Mouse (Mus musculus) intestine, embryonic 14.5 days (tissue): ENCODE results near the gene Zyx. TPM values are rescaled to one million over a fixed set of nuclear protein-coding genes. Genes with fewer than 3 reads are reported as not detected.

Experiments
- ATAC-seq: fragments of 200-750 bp; cut with Nextera tagmentation; replicated peaks from 2 replicates; pipeline ENCODE4 v1.8.0; 2017; ENCODE audit warnings: low read depth, moderate number of reproducible peaks, moderate TSS enrichment, moderate library complexity; ENCODE audit not compliant: low FRiP score, low TSS enrichment
- DNase-seq: peaks from one replicate; pipeline ENCODE4 v3.0.0-alpha.2; 2018; ENCODE audit warnings: low spot score
- H3K27ac ChIP-seq: fragments of 300-500 bp; sonication (generic); 2 replicates; pipeline ENCODE4 v1.5.1; 2014; ENCODE audit warnings: low read depth, mild to moderate bottlenecking, control low read depth
- H3K27me3 ChIP-seq: fragments of 300-500 bp; sonication (generic); replicated peaks from 2 replicates; pipeline ENCODE4 v1.6.1; 2014; ENCODE audit warnings: low read length, control low read depth; ENCODE audit not compliant: control insufficient read depth, insufficient read depth
- H3K36me3 ChIP-seq: fragments of 300-500 bp; sonication (generic); 2 replicates; pipeline ENCODE4 v1.6.1; 2014; ENCODE audit warnings: low read length, control low read depth; ENCODE audit not compliant: control insufficient read depth, insufficient read depth
- H3K4me1 ChIP-seq: fragments of 300-500 bp; sonication (generic); replicated peaks from 2 replicates; pipeline ENCODE4 v1.6.1; 2014; ENCODE audit warnings: low read length, control low read depth, mixed read lengths; ENCODE audit not compliant: control insufficient read depth, insufficient read depth
- H3K4me2 ChIP-seq: fragments of 300-500 bp; sonication (generic); 2 replicates; pipeline ENCODE4 v1.6.1; 2014; ENCODE audit warnings: low read length
- H3K4me3 ChIP-seq: fragments of 300-500 bp; sonication (generic); 2 replicates; pipeline ENCODE4 v1.5.1; 2014; ENCODE audit warnings: low read depth, low read length, control low read depth, mixed read lengths
- H3K9ac ChIP-seq: fragments of 300-500 bp; sonication (generic); 2 replicates; pipeline ENCODE4 v1.6.1; 2014; ENCODE audit warnings: mild to moderate bottlenecking, low read length
- H3K9me3 ChIP-seq: fragments of 300-500 bp; sonication (generic); 2 replicates; pipeline ENCODE4 v1.6.1; 2016; ENCODE audit warnings: low read length, control low read depth; ENCODE audit not compliant: control insufficient read depth
- WGBS: fragments of 180-500 bp; shearing (Covaris S2); extraction: QIAGEN DNeasy Blood & Tissue Kit; methylation state at CpG from one replicate; pipeline ENCODE4 v1.1.7; 2014; 5-methylcytosine and 5-hydroxymethylcytosine counted together
- polyA plus RNA-seq: library from polyadenylated mRNA; unstranded; fragments of >200 nt; fragmentation: Nextera tagmentation; extraction: Ambion mirVana; gene quantifications from 2 replicates; pipeline ENCODE4 v1.2.1, GENCODE M21; 2014

Zyx gene
- polyA plus RNA-seq, 1 experiment from 2014 or later, result 112 TPM

DNA sequence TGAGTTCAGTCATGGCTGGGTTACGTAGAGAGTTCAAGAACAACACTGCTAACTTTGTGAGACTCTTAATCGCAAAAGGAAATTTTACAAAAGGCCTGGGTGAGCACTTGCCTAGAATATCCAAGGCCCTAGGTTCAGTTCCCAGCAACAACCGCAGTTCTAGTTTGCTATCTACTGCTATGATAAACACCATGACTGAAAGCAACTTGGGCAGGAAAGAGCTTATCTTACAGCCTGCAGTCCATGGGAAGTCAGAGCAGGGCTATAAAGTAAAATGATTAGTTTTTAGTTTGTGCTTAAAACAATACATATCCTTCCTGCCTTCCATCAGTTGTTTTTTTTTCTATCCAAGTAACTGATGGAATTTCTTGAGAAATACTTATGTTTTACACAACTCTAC lies 22.9 kb upstream of the Zyx start:
- H3K4me2 ChIP-seq, result no peak overlapping the region
- H3K9ac ChIP-seq, result no peak overlapping the region
- DNase-seq, result no peak
- H3K27ac ChIP-seq, result no peak overlapping the region
- no peaks in the 10 kb centered on the region for H3K9me3 ChIP-seq
- no peak overlapping the region for H3K4me3 ChIP-seq
- peaks cover 7% of the 10 kb centered on the region; the same call in 1 of the 2 replicates for H3K4me1 ChIP-seq
- peaks cover 43% of the 10 kb centered on the region for H3K27me3 ChIP-seq
- no peak for ATAC-seq
- WGBS, result 88% methylated on average over 3 of the region's 3 CpGs
- no peaks in the 10 kb centered on the region for H3K36me3 ChIP-seq

DNA sequence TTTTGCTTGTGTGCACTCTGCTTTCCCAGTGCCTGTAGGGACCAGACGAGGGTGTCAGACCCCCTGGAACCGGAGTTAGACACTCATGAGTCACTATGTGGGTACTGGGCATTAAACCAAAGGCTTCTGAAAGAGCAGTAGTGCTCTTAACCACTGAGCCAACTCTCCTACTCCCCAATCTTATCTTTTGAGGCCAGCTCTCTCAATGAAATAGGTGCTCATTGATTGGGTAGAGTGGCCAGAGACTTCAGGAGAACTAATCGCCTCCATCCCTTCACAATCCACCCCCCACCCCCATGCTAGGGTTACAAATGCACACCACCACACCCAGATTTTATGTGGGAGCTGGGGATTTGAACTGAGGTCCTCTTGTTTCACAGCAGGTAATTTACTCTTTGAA lies 20.7 kb upstream of the Zyx start:
- peaks cover under 1% of the 10 kb centered on the region; the same call in 1 of the 2 replicates for H3K4me1 ChIP-seq
- peaks cover 20% of the 10 kb centered on the region for H3K27me3 ChIP-seq
- no peaks in the 10 kb centered on the region for H3K9me3 ChIP-seq
- H3K27ac ChIP-seq, result no peak overlapping the region
- ATAC-seq, result no peak
- no peak overlapping the region for H3K4me3 ChIP-seq
- 79% methylated on average over 3 of the region's 3 CpGs for WGBS
- no peak overlapping the region for H3K9ac ChIP-seq
- no peak for DNase-seq
- no peak overlapping the region for H3K4me2 ChIP-seq
- H3K36me3 ChIP-seq, result no peaks in the 10 kb centered on the region

DNA sequence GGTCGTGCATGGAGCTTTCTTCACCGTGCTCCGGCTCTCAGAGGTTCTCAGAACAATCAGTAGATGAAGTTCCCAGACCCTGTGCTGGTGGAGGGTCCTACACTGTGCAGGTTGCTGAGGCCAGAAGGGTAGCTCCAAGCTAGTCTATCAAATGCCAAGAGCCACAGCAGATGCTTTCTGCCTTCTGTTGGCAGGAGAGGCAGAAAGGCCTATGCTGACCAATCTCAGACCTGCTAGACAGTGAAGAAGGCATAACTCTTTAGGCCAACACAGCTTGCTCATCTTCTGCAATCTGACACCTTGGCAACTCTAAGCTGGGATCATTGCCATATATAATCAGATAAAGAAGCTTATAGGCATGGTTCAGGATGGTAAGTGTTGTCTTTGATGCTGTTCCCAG lies 19.2 kb upstream of the Zyx start:
- H3K27ac ChIP-seq, result no peak overlapping the region
- WGBS, result 58% methylated on average over 3 of the region's 3 CpGs
- DNase-seq (no peak), ATAC-seq (no peak)
- H3K36me3 ChIP-seq, result no peaks in the 10 kb centered on the region
- H3K9me3 ChIP-seq, result no peaks in the 10 kb centered on the region
- H3K4me1 ChIP-seq, result no peaks in the 10 kb centered on the region
- H3K27me3 ChIP-seq, result peaks cover 8% of the 10 kb centered on the region; the same call in 1 of the 2 replicates
- no peak overlapping the region for H3K4me3 ChIP-seq
- H3K4me2 ChIP-seq, result no peak overlapping the region
- no peak overlapping the region for H3K9ac ChIP-seq

DNA sequence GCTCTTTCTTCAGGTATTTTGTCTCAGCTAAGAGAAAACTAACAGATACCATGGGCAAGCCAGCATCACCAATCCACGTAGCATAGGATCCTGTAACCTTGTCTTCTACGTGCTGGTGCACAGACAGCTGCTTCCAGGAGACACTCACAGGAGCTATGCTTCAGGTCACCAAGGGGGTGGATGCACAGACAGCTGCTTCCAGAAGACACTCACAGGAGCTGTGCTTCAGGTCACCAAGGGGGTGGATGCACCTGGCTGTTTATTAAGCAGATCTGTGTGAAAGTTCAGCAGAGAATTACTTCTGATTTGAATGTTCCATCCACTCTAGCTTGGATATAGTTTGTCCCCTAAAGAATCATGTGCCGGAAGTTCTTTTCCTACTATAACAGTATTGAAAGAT lies 18.5 kb upstream of the Zyx start:
- 90% methylated on average over 3 of the region's 3 CpGs for WGBS
- no peaks in the 10 kb centered on the region for H3K4me1 ChIP-seq
- H3K9me3 ChIP-seq, result no peaks in the 10 kb centered on the region
- H3K4me2 ChIP-seq, result no peak overlapping the region
- no peak for ATAC-seq
- DNase-seq, result no peak
- no peaks in the 10 kb centered on the region for H3K36me3 ChIP-seq
- H3K4me3 ChIP-seq, result no peak overlapping the region
- peaks cover 1% of the 10 kb centered on the region; the same call in 1 of the 2 replicates for H3K27me3 ChIP-seq
- H3K9ac ChIP-seq, result no peak overlapping the region
- H3K27ac ChIP-seq, result no peak overlapping the region

DNA sequence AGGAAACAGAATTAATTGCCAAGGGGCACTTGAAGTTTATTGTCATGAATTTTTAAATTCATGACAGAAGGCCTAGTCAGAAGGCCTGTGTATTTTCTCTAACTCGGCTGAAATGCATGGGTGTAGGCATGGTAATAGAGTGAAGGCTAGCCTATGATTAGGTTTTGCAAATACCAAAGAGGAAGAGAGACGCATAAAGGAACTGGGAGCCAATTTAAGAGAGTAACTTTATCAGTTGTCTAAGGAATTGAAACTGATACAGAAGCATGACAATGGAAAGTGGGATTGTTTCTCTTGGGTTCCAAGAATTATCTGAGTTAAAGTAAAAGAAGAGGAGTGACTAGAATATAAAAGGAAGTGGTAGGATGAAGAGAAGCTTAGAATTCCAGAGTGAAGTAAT lies 10.2 kb upstream of the Zyx start:
- no peaks in the 10 kb centered on the region for H3K4me1 ChIP-seq
- H3K36me3 ChIP-seq, result no peaks in the 10 kb centered on the region
- no peak overlapping the region for H3K9ac ChIP-seq
- H3K27me3 ChIP-seq, result no peaks in the 10 kb centered on the region
- no peak overlapping the region for H3K4me3 ChIP-seq
- ATAC-seq, result no peak
- WGBS, result 87% methylated on average over 2 of the region's 2 CpGs
- H3K4me2 ChIP-seq, result no peak overlapping the region
- H3K9me3 ChIP-seq, result no peaks in the 10 kb centered on the region
- no peak for DNase-seq
- H3K27ac ChIP-seq, result no peak overlapping the region

DNA sequence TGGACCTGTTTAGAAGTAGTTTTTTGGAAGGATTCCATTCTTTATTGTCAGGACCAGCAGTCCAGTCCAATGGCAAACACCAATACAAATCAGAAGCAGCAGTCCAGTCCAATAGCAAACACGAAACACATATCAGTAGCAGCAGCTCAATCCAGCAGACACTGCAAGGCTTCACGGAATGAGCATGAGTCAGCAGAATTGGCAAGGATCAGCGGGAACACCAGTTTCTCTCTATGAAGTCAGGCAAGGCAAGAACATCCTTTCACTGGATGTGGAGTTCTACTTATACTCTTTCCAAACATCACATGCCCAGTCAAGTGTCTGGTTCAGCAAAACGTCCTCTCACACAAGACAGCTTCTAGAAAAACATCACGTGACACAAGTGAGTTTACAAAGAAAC lies 9.4 kb upstream of the Zyx start:
- Histone ChIP-seq H3K36me3 (no peaks in the 10 kb centered on the region), H3K4me3 (no peak overlapping the region), H3K27ac (no peak overlapping the region), H3K27me3 (no peaks in the 10 kb centered on the region), H3K4me1 (no peaks in the 10 kb centered on the region), H3K4me2 (no peak overlapping the region), H3K9ac (no peak overlapping the region), H3K9me3 (no peaks in the 10 kb centered on the region)
- DNase-seq, result no peak
- WGBS, result 78% methylated on average over 5 of the region's 5 CpGs
- no peak for ATAC-seq

DNA sequence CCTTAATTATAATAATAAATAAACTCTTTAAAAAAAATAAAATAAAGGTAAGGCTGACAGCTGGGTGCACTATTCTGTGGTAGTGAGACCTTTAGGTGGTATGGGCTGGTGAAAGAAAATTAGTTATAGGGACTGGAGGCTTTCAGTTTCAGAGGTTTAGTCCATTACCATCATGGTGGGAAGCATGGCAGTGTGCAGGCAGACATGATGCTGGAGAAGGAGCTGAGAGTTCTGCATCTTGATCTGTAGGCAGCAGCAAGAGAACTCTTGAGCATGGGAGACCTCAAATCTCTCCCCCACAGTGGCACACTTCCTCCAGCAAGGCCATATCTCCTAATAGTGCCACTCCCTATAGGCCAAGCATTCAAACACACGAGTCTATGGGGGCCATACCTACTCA lies 7.3 kb upstream of the Zyx start:
- Histone ChIP-seq H3K27ac (no peak overlapping the region), H3K4me3 (no peak overlapping the region), H3K36me3 (no peaks in the 10 kb centered on the region), H3K27me3 (no peaks in the 10 kb centered on the region), H3K4me1 (no peaks in the 10 kb centered on the region), H3K4me2 (no peak overlapping the region), H3K9ac (no peak overlapping the region), H3K9me3 (no peaks in the 10 kb centered on the region)
- ATAC-seq (no peak), DNase-seq (no peak)
- WGBS, result 70% methylated on average over 1 of the region's 1 CpGs

DNA sequence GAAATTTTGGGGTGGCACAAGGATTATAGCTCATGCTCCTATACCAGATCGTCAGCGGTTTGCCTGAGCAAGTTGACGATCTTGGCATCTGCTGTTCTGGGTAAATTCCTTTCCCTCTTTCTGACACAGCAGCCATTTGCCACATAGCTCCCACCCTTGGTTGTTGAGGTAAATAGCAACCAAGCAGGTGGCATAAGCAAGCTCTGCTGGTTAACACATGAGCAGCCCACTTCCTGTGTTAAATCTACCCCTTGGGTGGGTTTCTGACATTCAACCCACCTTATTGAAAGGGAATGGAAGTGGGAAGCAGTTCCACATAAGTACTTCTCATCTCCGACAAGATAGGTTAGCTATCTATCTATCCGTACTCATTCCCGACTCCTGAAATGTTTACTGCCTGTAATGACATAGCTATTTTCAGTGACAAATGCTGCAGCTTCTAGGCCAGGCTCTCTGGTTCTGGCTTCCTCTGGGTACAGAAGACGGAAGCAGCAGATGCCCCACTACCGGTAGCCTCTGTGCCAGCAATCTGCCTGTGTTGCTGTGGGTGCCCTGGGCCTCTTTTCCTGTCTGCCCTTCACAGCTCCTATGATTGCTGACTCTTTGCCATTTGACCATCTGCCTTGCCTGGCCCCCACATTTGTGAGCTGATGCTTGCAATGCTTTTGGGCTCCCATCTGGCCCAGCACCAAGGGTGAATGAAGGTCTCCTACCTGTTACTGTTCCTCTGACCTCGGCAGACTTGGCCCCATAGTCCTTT lies 5.9 kb upstream of the Zyx start:
- H3K27ac ChIP-seq, result no peak overlapping the region
- H3K4me2 ChIP-seq, result no peak overlapping the region
- 67% methylated on average over 9 of the region's 9 CpGs for WGBS
- no peak overlapping the region for H3K4me3 ChIP-seq
- H3K4me1 ChIP-seq, result 0 out of 2 replicates have a peak, but pooled peaks cover 1% of the 10 kb centered on the region
- H3K9ac ChIP-seq, result no peak overlapping the region
- no peaks in the 10 kb centered on the region for H3K36me3 ChIP-seq
- H3K27me3 ChIP-seq, result no peaks in the 10 kb centered on the region
- no peak for DNase-seq
- ATAC-seq, result no peak
- no peaks in the 10 kb centered on the region for H3K9me3 ChIP-seq

DNA sequence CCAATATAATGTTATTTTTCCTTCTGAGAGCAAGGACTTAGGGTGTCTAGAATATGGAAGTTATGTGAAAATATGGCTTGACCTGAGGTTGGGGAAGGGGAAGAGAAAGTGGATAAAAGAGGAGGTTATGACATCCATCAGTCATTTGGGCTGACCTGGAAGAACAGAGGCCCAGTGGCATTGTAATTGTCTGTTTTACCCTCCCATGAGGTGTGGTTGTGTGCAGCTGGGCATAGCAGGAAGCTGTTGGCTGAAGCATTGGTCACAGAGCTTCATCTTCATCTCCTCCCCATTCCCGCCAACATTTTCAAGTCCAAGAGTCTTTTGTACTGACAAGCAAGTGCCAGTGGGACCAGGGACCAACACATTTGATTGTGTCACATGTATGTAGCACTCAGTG lies 5.2 kb upstream of the Zyx start:
- 0 out of 2 replicates have a peak, but pooled peaks cover 5% of the 10 kb centered on the region for H3K4me1 ChIP-seq
- DNase-seq (no peak), ATAC-seq (no peak)
- no peak overlapping the region for H3K4me3 ChIP-seq
- H3K36me3 ChIP-seq, result no peaks in the 10 kb centered on the region
- 95% methylated on average over 1 of the region's 1 CpGs for WGBS
- H3K9me3 ChIP-seq, result no peaks in the 10 kb centered on the region
- no peak overlapping the region for H3K27ac ChIP-seq
- no peaks in the 10 kb centered on the region for H3K27me3 ChIP-seq
- H3K9ac ChIP-seq, result no peak overlapping the region
- no peak overlapping the region for H3K4me2 ChIP-seq
